Mouse (Mus musculus) bone marrow macrophage, adult 2 months (primary cell): ENCODE measurements around the gene Gm43552.

ENCODE experiments used
- CTCF ChIP-seq: IDR thresholded peaks from 2 replicates; pipeline ENCODE4 v1.5.1; 2012; ENCODE audit warnings: low read depth, mild to moderate bottlenecking, low read length, moderate library complexity
- POLR2A ChIP-seq: IDR thresholded peaks from 2 replicates; pipeline ENCODE4 v1.6.1; 2012; ENCODE audit warnings: mild to moderate bottlenecking, low read depth, low read length, borderline replicate concordance

DNA sequence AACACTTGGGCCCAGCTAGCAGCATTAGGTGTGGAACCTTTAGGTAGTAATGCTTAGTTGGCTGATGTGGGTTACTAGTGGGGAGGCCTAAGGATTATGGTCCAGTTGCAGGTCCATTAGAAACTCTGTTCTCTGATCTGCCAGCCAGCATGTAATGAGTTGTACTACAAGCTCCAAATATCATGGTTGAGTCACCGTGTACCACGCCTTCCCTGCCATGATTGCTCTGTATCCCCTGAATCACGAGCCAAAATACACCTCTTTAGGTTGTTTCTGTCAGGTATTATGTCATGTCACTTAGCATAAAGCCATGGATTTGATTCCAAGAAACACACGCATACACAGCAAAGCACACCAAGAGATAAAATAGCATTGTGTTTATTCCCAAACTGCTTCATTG, 32.2 kb upstream of the Gm43552 start:
- TF ChIP-seq CTCF (no peak), POLR2A (no peak)
